Mouse (Mus musculus) liver, adult 2 months (tissue): ENCODE data around the gene Hist1h2bg.

ENCODE experiments used
- CTCF ChIP-seq: fragments of 200-500 bp; IDR thresholded peaks from 2 replicates; pipeline ENCODE4 v1.5.1; 2011; ENCODE audit warnings: low read depth, low read length, control low read depth
- POLR2A ChIP-seq: fragments of 200-500 bp; IDR thresholded peaks from 2 replicates; pipeline ENCODE4 v1.6.1; 2011; ENCODE audit warnings: low read length, control low read depth; ENCODE audit not compliant: insufficient read depth; ENCODE audit errors: extremely low read depth

DNA sequence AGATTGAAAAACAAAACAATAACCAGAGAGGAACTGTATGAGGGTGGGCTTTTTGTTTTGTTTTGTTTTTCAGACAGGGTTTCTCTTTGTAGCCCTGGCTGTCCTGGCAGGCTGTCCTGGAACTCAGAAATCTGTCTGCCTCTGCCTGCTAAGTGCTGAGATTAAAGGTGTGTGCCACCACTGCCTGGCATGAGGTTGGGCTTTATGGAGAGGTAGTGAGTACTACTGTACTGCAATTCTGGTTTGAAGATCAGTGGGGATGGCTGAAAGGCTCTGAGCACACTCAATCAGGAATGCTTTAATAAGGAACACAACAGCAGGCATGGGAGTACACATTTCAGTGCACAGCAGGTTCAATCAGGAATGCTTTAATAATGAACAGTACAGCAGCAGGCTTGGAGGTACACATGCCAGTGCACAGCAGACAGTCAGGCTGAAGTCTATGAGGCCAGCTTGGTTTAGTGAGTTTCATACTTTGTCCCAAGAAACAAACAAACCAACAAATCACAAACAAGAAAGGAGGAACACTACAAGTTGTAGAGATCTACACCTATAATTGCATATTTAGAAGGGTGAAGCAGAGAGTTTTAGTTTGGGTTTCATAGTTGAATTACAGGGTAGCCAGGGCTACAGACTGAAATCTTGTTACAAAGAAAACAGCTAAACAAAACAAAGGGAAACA is 12.3 kb downstream of the Hist1h2bg start:
- TF ChIP-seq POLR2A (no peak), CTCF (no peak)
